In genomic region chr7:30232631-30233148, GRCm38 (mm10) we compare ENCODE assay signal across 8 mouse cellular contexts. TPM values are rescaled to one million over a fixed set of nuclear protein-coding genes. Genes with fewer than 3 reads are reported as not detected.
DNase-seq lines count a peak whose midpoint lies in the region; ATAC-seq and TF ChIP-seq lines count a peak whose summit lies in the region.

No protein-coding gene starts in this region.

- 5% methylated on average over 24 of the region's 24 CpGs for WGBS in forebrain, postnatal 0 days
- WGBS in limb, embryonic 14.5 days: 4% methylated on average over 24 of the region's 24 CpGs
- WGBS in midbrain, embryonic 14.5 days: 5% methylated on average over 24 of the region's 24 CpGs

- H3K4me1 ChIP-seq in forebrain, postnatal 0 days (ENCODE audit: insufficient read depth): 0 out of 2 replicates have a peak, but pooled peaks cover 5% of the 10 kb centered on the region
- H3K4me1 ChIP-seq in limb, embryonic 14.5 days (ENCODE audit: control insufficient read depth, insufficient read depth, low read length): peaks cover 10% of the 10 kb centered on the region
- peaks cover 19% of the 10 kb centered on the region for H3K4me1 ChIP-seq in midbrain, embryonic 14.5 days (ENCODE audit: control insufficient read depth, insufficient read depth, low read length)

- ATAC-seq in forebrain, postnatal 0 days: no peak
- no peak for ATAC-seq in limb, embryonic 14.5 days (ENCODE audit: low FRiP score, low read depth)
- ATAC-seq in midbrain, embryonic 14.5 days (ENCODE audit: low FRiP score, low TSS enrichment): no peak; the same call in 1 of the 2 replicates

- H3K9me3 ChIP-seq in forebrain, postnatal 0 days (ENCODE audit: low read length): no peaks in the 10 kb centered on the region
- no peaks in the 10 kb centered on the region for H3K9me3 ChIP-seq in limb, embryonic 14.5 days (ENCODE audit: control insufficient read depth, low read length)
- H3K9me3 ChIP-seq in midbrain, embryonic 14.5 days (ENCODE audit: control insufficient read depth, low read length): no peaks in the 10 kb centered on the region

- TF ChIP-seq POLR2A in limb, embryonic 14.5 days (IDR thresholded peaks at IDR 0.05; ENCODE audit: borderline replicate concordance, extremely low read depth, insufficient read depth, insufficient read length): no peak

- peak overlapping the region; percentile 64 for H3K4me2 ChIP-seq in forebrain, postnatal 0 days (ENCODE audit: low read depth)
- peak overlapping the region; percentile 82 for H3K4me2 ChIP-seq in limb, embryonic 14.5 days (replicated peaks; ENCODE audit: low read depth, low read length, severe bottlenecking)
- H3K4me2 ChIP-seq in midbrain, embryonic 14.5 days (ENCODE audit: low read length): peak overlapping the region; percentile 69

- no peaks in the 10 kb centered on the region for H3K27me3 ChIP-seq in forebrain, postnatal 0 days (ENCODE audit: insufficient read depth, low read length)
- H3K27me3 ChIP-seq in limb, embryonic 14.5 days (ENCODE audit: control insufficient read depth, insufficient read depth, low read length): no peaks in the 10 kb centered on the region
- no peaks in the 10 kb centered on the region for H3K27me3 ChIP-seq in midbrain, embryonic 14.5 days (ENCODE audit: control insufficient read depth, insufficient read depth, low read length)

- peak overlapping the region; percentile 67 for H3K9ac ChIP-seq in forebrain, postnatal 0 days
- peak overlapping the region; percentile 77 for H3K9ac ChIP-seq in limb, embryonic 14.5 days (ENCODE audit: low read depth, low read length, severe bottlenecking)
- H3K9ac ChIP-seq in midbrain, embryonic 14.5 days (replicated peaks; ENCODE audit: low read length): peak overlapping the region; percentile 74

- H3K36me3 ChIP-seq in forebrain, postnatal 0 days (ENCODE audit: insufficient read depth): peaks cover 22% of the 10 kb centered on the region
- peaks cover 36% of the 10 kb centered on the region for H3K36me3 ChIP-seq in limb, embryonic 14.5 days (ENCODE audit: control insufficient read depth, insufficient read depth, low read length)
- peaks cover 37% of the 10 kb centered on the region for H3K36me3 ChIP-seq in midbrain, embryonic 14.5 days (ENCODE audit: control insufficient read depth, insufficient read depth, low read length)

- H3K4me3 ChIP-seq in forebrain, postnatal 0 days (ENCODE audit: low read depth, low read length): peak overlapping the region; percentile 69
- H3K4me3 ChIP-seq in limb, embryonic 14.5 days (replicated peaks; ENCODE audit: low read length): peak overlapping the region; percentile 80
- peak overlapping the region; percentile 73 for H3K4me3 ChIP-seq in midbrain, embryonic 14.5 days (replicated peaks; ENCODE audit: low read depth, low read length)

- TF ChIP-seq CTCF in forebrain, postnatal 0 days (IDR thresholded peaks at IDR 0.05; ENCODE audit: low read depth): peak; percentile 61

- peak; percentile 60 for DNase-seq in layer of hippocampus, adult 11-12 months (ENCODE audit: low spot score)
- DNase-seq in layer of hippocampus, adult 9-10 months (ENCODE audit: low spot score): no peak
- DNase-seq in cerebellum, adult 9-10 months: peak; percentile 81
- DNase-seq in forebrain, postnatal 0 days: peak; percentile 35
- DNase-seq in induced T-regulatory cell, adult 2 months (ENCODE audit: low read depth): peak; percentile 81
- DNase-seq in limb, embryonic 14.5 days (ENCODE audit: low spot score): peak; percentile 73
- peak; percentile 62 for DNase-seq in midbrain, embryonic 14.5 days
- peak; percentile 69 to 85 for DNase-seq in spleen, postnatal 4 days (ENCODE audit: low spot score in 2 of 2)

- peak overlapping the region; percentile 97 for H3K27ac ChIP-seq in forebrain, postnatal 0 days (ENCODE audit: low read depth, low read length)
- H3K27ac ChIP-seq in limb, embryonic 14.5 days (replicated peaks; ENCODE audit: low read depth, low read length): peak overlapping the region; percentile 91
- H3K27ac ChIP-seq in midbrain, embryonic 14.5 days (replicated peaks; ENCODE audit: low read depth, low read length): peak overlapping the region; percentile 94

RNA-seq across cellular contexts. Expression of gene Tbcb, which starts 0.6 kb away (rescaled TPM):
- total RNA-seq in forebrain, postnatal 0 days (2014; rRNA removed): 151 and 204 TPM in 2 replicates
- 475 and 558 TPM in 2 replicates for polyA plus RNA-seq in forebrain, postnatal 0 days (2015; fragmentation: Nextera tagmentation; extraction: Ambion mirVana)
- 78.9 and 90.3 TPM in 2 replicates for polyA plus RNA-seq in limb, embryonic 14.5 days (2012; rRNA removed)
- 168 and 185 TPM in 2 replicates for polyA plus RNA-seq in limb, embryonic 14.5 days (2014; fragmentation: Nextera tagmentation; extraction: Ambion mirVana)
- 337 and 360 TPM in 2 replicates for polyA plus RNA-seq in midbrain, embryonic 14.5 days (2014; fragmentation: Nextera tagmentation; extraction: Ambion mirVana)

RNA-seq across cellular contexts. Expression of gene Polr2i, which starts 0.9 kb away (rescaled TPM):
- 71.0 and 80.9 TPM in 2 replicates for total RNA-seq in forebrain, postnatal 0 days (2014; rRNA removed)
- polyA plus RNA-seq in forebrain, postnatal 0 days (2015; fragmentation: Nextera tagmentation; extraction: Ambion mirVana): 186 and 247 TPM in 2 replicates
- 227 and 250 TPM in 2 replicates for polyA plus RNA-seq in limb, embryonic 14.5 days (2012; rRNA removed)
- 180 and 186 TPM in 2 replicates for polyA plus RNA-seq in limb, embryonic 14.5 days (2014; fragmentation: Nextera tagmentation; extraction: Ambion mirVana)
- 176 and 240 TPM in 2 replicates for polyA plus RNA-seq in midbrain, embryonic 14.5 days (2014; fragmentation: Nextera tagmentation; extraction: Ambion mirVana)

RNA-seq across cellular contexts. Expression of gene Ovol3, which starts 2.8 kb away (rescaled TPM):
- not detected in 2 replicates for total RNA-seq in forebrain, postnatal 0 days (2014; rRNA removed)
- not detected in 2 replicates for polyA plus RNA-seq in forebrain, postnatal 0 days (2015; fragmentation: Nextera tagmentation; extraction: Ambion mirVana)
- polyA plus RNA-seq in limb, embryonic 14.5 days (2012; rRNA removed): 0.24 and 0.42 TPM in 2 replicates
- polyA plus RNA-seq in limb, embryonic 14.5 days (2014; fragmentation: Nextera tagmentation; extraction: Ambion mirVana): 0.29 and 0.72 TPM in 2 replicates
- not detected in 2 replicates for polyA plus RNA-seq in midbrain, embryonic 14.5 days (2014; fragmentation: Nextera tagmentation; extraction: Ambion mirVana)

RNA-seq across cellular contexts. Expression of gene Capns1, which starts 34.1 kb away (rescaled TPM):
- 162 and 176 TPM in 2 replicates for total RNA-seq in forebrain, postnatal 0 days (2014; rRNA removed)
- 59.3 and 65.9 TPM in 2 replicates for polyA plus RNA-seq in forebrain, postnatal 0 days (2015; fragmentation: Nextera tagmentation; extraction: Ambion mirVana)
- 392 and 597 TPM in 2 replicates for polyA plus RNA-seq in limb, embryonic 14.5 days (2012; rRNA removed)
- 116 and 117 TPM in 2 replicates for polyA plus RNA-seq in limb, embryonic 14.5 days (2014; fragmentation: Nextera tagmentation; extraction: Ambion mirVana)
- 53.0 and 70.5 TPM in 2 replicates for polyA plus RNA-seq in midbrain, embryonic 14.5 days (2014; fragmentation: Nextera tagmentation; extraction: Ambion mirVana)

RNA-seq across cellular contexts. Expression of gene Thap8, which starts 47.2 kb away (rescaled TPM):
- total RNA-seq in forebrain, postnatal 0 days (2014; rRNA removed): 0.52 TPM in 1 of 2 replicates, not detected in the other
- 0.45 TPM in 2 replicates for polyA plus RNA-seq in forebrain, postnatal 0 days (2015; fragmentation: Nextera tagmentation; extraction: Ambion mirVana)
- 0.10 and 0.23 TPM in 2 replicates for polyA plus RNA-seq in limb, embryonic 14.5 days (2012; rRNA removed)
- 0.15 TPM in 1 of 2 replicates, not detected in the other for polyA plus RNA-seq in limb, embryonic 14.5 days (2014; fragmentation: Nextera tagmentation; extraction: Ambion mirVana)
- 0.58 and 0.61 TPM in 2 replicates for polyA plus RNA-seq in midbrain, embryonic 14.5 days (2014; fragmentation: Nextera tagmentation; extraction: Ambion mirVana)
